Mouse (Mus musculus): ENCODE measurements at regions not wholly inside any gene's neighbourhood (a gene's known extent, or its start where the extent isn't known, plus 50 kb on each side); places are given as distances from the start of the nearest gene placed in this dataset.
"Not testable (repeated sequence)": the region's sequence is repeated elsewhere in the genome, so short reads cannot be mapped to it uniquely, and the experiment has no call there.

DNA sequence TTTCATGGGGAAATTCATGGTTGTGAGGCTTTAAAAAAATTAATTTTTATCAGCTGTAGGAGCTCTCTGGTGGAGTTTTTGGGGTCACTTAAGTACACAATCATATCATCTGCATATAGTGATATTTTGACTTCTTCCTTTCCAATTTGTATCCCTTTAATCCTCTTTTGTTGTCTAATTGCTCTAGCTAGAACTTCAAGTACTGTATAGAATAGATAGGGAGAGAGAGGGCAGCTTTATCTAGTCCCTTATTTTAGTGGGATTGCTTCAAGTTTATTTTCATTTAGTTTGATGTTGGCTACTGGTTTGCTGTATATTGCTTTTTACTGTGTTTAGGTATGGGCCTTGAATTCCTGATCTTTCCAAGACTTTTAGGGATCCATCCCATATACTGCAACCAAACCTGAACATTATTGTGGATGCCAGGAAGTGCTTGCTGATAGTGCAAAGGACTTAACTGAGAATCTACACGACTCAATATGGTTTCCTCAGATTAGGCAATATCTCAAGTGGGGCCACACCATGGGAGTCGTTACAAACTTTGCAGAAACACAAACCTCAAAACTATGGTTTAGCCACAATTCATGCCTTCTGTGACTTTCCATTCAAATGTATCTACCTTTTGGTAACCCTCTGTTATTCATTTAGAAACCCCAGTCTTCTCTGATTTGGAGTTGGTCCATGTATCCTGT lies 878.4 kb upstream of the Olfr1507 start:
- DNase-seq, result not testable (repeated sequence)

- no peak for DNase-seq
Observed at GRCm38 (mm10) chr14:53369776-53370175, 874.2 kb upstream of the Olfr1507 start.

DNA sequence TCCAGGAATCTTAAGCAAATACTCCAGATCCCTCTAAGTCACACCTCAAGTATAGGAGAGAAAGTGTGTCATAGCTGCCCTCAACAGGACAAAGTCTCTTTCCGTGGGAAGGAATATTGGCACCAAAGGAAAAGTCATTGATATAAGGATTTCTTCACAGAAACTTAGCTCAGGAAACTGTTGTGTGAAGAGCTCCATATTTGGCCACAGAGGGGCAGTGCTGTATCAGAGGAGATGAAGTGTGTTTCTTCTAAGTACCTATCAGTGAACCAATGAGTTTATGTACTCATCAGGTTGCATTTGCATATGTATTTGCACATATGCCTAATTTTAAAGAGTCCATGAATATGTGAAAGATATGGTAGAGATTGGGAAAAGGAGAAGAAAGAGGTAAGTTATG lies 871.9 kb upstream of the Olfr1507 start:
- not testable (repeated sequence) for DNase-seq

- DNase-seq, result not testable (repeated sequence)
Observed at GRCm38 (mm10) chr14:53363995-53364394, 868.4 kb upstream of the Olfr1507 start.

DNA sequence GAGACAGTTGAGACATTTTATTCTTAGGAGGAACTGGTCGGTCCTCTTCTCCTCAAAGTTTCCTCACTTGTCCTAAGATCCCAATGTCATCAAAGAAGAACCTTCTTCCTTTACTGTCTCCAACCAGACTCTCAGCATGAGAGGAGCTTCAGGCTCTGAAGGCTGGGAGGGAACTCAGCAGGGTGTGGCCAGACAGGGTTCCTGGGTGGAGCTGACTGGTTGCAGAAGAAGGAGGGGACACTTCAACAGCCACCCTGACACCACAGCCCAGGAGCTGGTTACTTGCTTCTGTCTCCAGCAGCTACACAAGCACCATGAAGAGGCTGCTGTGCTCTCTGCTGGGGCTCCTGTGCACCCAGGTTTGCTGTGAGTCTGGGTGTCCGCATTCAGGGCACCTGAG lies 866.5 kb upstream of the Olfr1507 start:
- not testable (repeated sequence) for DNase-seq

DNA sequence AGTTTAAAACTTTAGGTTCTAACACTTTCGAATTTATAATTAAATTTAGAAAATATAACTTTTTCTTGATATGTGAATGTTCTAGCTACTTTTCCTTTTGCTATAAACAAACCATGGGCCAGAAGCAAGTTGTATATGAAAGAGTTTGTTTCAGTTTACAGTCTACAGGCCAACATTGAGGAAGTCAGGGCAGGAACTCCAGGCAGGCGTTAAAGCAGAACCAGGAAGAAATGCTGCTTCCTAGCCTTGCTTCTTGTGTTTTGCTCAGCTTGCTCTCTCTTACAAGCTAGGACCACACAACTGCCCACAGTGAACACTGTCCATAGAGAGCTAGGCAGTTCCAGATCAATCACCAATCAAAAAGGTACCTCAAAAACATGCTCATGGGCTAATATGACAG lies 861.9 kb upstream of the Olfr1507 start:
- DNase-seq, result not testable (repeated sequence)

GRCm38 (mm10) chr14:53356783-53357182 lies 861.2 kb upstream of the Olfr1507 start:
- DNase-seq, result not testable (repeated sequence)

DNA sequence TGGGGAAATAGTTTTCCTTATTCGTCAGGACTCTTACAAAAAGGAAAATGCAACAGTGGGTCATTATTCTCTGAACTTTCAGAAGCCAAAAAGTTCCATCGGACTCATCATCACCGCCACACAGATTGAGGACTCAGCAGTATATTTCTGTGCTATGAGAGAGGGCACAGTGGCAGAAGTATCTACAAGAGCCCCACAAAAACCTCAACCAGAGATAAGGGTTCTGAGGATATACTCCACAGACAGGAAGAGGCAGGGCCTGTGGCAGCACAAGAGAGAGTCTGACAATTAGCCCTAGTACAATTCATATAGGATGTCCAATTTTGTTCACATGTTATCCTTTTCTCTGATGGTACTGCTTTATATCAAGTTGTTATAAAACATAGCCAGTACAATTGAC lies 855.9 kb upstream of the Olfr1507 start:
- DNase-seq, result not testable (repeated sequence)

- not testable (repeated sequence) for DNase-seq
Observed at GRCm38 (mm10) chr14:53350780-53351179, 855.2 kb upstream of the Olfr1507 start.

DNA sequence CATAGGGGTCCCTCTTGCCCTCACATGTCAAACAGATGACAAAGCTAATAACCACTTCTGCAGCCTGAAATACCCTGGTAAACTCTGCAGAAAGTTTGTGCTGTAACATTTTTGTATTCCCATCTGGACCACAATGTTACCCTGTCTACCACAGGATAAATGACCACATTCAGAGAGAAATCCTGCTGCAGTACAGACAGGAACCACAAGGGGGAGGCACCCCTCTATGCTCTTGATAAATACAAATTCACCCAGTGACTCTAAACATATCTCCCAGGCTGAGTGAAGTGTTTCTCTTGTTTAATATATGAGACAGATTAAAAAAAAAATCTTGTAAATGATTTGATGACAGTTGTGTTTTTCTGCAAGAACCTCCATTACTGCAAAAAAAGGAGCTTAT lies 853.6 kb upstream of the Olfr1507 start:
- DNase-seq, result not testable (repeated sequence)

GRCm38 (mm10) chr14:53345568-53345967 lies 850.0 kb upstream of the Olfr1507 start:
- not testable (repeated sequence) for DNase-seq

GRCm38 (mm10) chr14:53343849-53344248 lies 848.3 kb upstream of the Olfr1507 start:
- DNase-seq, result not testable (repeated sequence)

DNA sequence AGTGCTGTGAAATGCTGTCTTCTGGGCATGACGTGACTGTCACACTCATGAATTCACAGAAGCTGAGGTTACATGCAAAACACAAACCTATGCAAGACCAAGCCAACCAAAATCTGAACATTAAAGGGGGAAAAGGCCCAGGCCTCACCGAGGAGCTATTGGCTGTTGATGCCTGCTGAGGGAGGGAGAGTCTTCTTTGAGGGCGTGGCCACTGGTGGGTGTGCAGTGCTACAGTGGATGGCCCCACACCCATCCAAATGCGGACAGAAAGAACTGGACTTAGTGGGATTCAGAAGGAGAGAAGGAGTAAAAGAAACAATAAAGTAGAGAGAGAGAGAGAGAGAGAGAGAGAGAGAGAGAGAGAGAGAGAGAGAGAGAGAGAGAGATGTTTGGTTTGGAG lies 843.6 kb upstream of the Olfr1507 start:
- DNase-seq, result not testable (repeated sequence)

DNA sequence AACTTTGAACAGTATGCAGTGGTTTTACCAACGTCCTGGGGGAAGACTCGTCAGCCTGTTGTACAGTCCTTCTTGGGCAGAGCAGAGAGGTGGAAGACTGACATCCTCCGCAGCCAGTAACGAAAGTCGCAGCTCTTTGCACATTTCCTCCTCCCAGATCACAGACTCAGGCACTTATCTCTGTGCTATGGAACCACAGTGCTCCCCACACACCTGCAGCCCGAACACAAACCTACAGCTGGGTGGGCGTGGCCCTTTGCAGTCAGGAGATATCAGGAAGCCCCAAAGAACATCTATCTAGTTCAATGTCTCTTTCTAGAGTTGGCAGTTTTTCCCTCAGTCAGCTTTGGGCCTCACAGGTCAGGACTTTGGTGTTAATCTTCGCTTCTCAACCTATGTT lies 841.9 kb upstream of the Olfr1507 start:
- DNase-seq, result not testable (repeated sequence)

DNA sequence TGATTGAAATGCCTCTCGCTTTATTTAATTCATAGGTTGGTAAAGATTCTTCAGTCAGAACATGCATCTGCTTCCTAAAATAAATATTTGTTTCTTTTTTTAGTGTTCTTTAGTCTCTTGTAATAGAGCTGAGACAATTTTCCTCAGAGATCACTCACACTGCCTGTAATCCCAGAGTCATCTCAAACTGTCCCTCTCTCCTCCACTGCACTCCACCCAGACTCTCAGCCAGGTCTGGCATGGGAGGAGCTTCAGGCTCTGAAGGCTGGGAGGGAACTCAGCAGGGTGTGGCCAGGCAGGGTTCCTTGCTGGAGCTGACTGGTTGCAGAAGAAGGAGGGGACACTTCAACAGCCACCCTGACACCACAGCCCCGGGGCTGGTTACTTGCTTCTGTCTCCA lies 841.2 kb upstream of the Olfr1507 start:
- not testable (repeated sequence) for DNase-seq

DNA sequence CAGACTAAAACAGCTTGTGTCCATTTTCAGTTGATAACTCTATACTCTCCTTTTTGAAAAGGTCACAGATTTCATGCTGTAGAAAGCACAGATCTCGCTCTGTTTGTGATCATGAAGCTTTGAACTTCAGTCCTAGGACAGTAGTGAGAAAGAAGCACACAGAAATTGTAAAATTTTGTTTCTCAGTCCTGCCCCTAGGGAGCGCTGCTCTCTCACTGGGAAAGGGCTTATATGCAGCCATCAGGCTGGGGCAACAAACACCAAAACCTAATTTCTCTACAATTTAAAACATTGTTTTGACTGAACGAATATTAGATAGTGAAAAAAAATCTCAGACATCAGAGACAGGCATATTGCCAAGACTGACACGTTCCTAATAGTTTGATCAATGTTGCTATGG lies 838.9 kb upstream of the Olfr1507 start:
- DNase-seq, result not testable (repeated sequence)

DNA sequence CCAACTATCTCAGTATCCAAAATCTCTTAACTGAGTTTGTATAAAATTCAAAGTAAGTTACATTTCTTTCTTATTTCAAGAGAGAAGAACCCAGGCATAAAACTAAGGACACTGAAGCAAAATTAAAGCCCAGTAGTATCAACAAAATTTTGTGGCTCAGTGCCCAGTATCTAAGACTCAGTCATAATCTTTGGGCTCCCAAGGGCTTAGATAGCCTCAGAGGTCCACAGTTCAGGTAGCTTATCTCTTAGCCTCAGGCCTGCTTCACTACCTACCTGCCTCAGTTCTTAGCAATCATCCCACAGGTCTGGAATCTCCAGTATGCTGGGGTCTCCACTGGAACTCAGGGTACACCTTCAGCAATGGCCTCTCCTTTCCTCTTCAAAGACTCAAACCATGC lies 835.6 kb upstream of the Olfr1507 start:
- not testable (repeated sequence) for DNase-seq

GRCm38 (mm10) chr14:53324367-53324766 lies 828.8 kb upstream of the Olfr1507 start:
- not testable (repeated sequence) for DNase-seq

DNA sequence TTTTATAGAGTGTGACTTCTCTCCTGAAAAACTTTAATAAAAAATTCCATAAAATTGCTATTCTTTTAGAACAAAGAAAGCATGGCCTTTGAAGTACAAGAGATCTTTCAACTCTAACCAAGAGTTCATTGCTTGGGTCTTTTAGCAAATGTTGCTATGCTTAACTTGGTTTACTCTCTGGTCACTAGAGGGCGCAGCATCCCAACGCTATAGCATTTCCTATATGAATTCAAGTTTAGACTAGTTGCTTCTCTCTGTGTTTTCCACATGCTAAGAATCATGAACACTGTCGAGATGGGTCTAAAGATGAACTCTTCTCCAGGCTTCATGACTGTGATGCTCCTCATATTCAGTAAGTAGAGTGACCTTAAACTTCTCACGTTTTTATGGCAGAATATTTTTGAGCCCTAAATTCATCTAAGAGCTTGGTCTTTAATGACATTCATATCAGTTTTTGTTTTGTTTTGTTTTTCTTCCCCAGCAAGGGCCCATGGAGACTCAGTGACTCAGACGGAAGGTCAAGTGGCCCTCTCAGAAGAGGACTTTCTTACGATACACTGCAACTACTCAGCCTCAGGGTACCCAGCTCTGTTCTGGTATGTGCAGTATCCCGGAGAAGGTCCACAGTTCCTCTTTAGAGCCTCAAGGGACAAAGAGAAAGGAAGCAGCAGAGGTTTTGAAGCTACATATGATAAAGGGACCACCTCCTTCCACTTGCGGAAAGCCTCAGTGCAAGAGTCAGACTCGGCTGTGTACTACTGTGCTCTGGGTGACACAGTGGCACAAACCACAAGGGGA lies 823.2 kb upstream of the Olfr1507 start:
- not testable (repeated sequence) for DNase-seq

- not testable (repeated sequence) for DNase-seq
Observed at GRCm38 (mm10) chr14:53312490-53312889, 816.9 kb upstream of the Olfr1507 start.

- not testable (repeated sequence) for DNase-seq
Observed at GRCm38 (mm10) chr14:53303179-53303578, 807.6 kb upstream of the Olfr1507 start.

- not testable (repeated sequence) for DNase-seq
Observed at GRCm38 (mm10) chr14:53302491-53302829, 806.9 kb upstream of the Olfr1507 start.

GRCm38 (mm10) chr14:53301722-53302490 lies 806.4 kb upstream of the Olfr1507 start:
- DNase-seq, result not testable (repeated sequence)

Measured in right cerebral cortex, postnatal 14 days (tissue).